Mouse (Mus musculus) embryonic facial prominence, embryonic 11.5 days (tissue): ENCODE data around the gene M1ap. TPM values are rescaled to one million over a fixed set of nuclear protein-coding genes. Genes with fewer than 3 reads are reported as not detected.
A peak's percentile ranks its signal among the peaks of the same experiment; 100 is the strongest.

Source experiments
- ATAC-seq: fragments of 200-750 bp; cut with Nextera tagmentation; replicated peaks from 2 replicates; pipeline ENCODE4 v1.8.0; 2017; ENCODE audit warnings: low read depth; ENCODE audit not compliant: insufficient number of reproducible peaks, low FRiP score, low TSS enrichment
- DNase-seq: peaks from one replicate; pipeline ENCODE4 v3.0.0-alpha.2; 2015; ENCODE audit warnings: low spot score
- H3K27ac ChIP-seq: fragments of 300-500 bp; sonication (generic); replicated peaks from 2 replicates; pipeline ENCODE4 v1.5.1; 2014; ENCODE audit warnings: mild to moderate bottlenecking, low read depth, low read length, control low read depth
- H3K27me3 ChIP-seq: fragments of 300-500 bp; sonication (generic); 2 replicates; pipeline ENCODE4 v1.6.1; 2014; ENCODE audit warnings: mild to moderate bottlenecking, low read length, moderate library complexity, mixed read lengths; ENCODE audit not compliant: control insufficient read depth, insufficient read depth
- H3K36me3 ChIP-seq: fragments of 300-500 bp; sonication (generic); replicated peaks from 2 replicates; pipeline ENCODE4 v1.6.1; 2014; ENCODE audit warnings: low read depth, mild to moderate bottlenecking, low read length, moderate library complexity, mixed read lengths; ENCODE audit not compliant: control insufficient read depth, insufficient read depth
- H3K4me1 ChIP-seq: fragments of 300-500 bp; sonication (generic); 2 replicates; pipeline ENCODE4 v1.6.1; 2014; ENCODE audit warnings: low read length, mixed read lengths; ENCODE audit not compliant: control insufficient read depth, insufficient read depth
- H3K4me2 ChIP-seq: fragments of 300-500 bp; sonication (generic); 2 replicates; pipeline ENCODE4 v1.6.1; 2014; ENCODE audit warnings: low read depth, mild to moderate bottlenecking, control low read depth, low read length, moderate library complexity
- H3K4me3 ChIP-seq: fragments of 300-500 bp; sonication (generic); 2 replicates; pipeline ENCODE4 v1.5.1; 2014; ENCODE audit warnings: low read depth, low read length, control low read depth
- H3K9ac ChIP-seq: fragments of 300-500 bp; sonication (generic); replicated peaks from 2 replicates; pipeline ENCODE4 v1.6.1; 2014; ENCODE audit warnings: mild to moderate bottlenecking, control low read depth, low read length
- H3K9me3 ChIP-seq: fragments of 300-500 bp; sonication (generic); replicated peaks from 2 replicates; pipeline ENCODE4 v1.6.1; 2016; ENCODE audit warnings: mild to moderate bottlenecking, low read length, inconsistent platforms, mixed read lengths; ENCODE audit not compliant: control insufficient read depth
- WGBS: fragments of 180-500 bp; shearing (Covaris S2); extraction: QIAGEN DNeasy Blood & Tissue Kit; methylation state at CpG from one replicate; pipeline ENCODE4 v1.1.7; 2014; 5-methylcytosine and 5-hydroxymethylcytosine counted together
- polyA plus RNA-seq: library from polyadenylated mRNA; unstranded; fragments of >200 nt; fragmentation: Nextera tagmentation; extraction: Ambion mirVana; gene quantifications from 2 replicates; pipeline ENCODE4 v1.2.1, GENCODE M21; 2014

Gene M1ap
- polyA plus RNA-seq, 1 experiment from 2014 or later = 0.21 TPM

DNA sequence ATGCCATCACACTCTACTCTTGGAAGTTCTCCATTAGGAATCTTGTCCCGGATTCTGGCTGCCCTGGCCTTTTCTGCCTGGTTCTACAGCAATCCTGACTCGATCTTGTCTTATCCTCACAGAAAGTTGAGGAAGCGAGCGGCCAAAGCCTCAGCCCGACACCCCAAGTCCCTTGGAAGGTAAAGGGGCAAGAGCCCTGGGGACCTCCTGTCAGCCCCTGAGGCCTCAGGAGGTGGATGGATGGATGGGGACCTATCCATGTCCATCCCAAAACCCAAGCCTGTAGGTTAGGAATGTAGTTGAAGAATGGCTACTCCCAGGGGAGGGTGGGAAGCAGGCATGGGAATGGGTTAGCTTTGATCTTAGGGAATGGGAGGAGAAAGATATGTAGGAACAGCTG, 97.3 kb downstream of the M1ap start:
- H3K4me3 ChIP-seq = no peak overlapping the region
- no peak overlapping the region for H3K9ac ChIP-seq
- no peaks in the 10 kb centered on the region for H3K36me3 ChIP-seq
- no peak for DNase-seq
- H3K27ac ChIP-seq = no peak overlapping the region
- WGBS = 92% methylated on average over 5 of the region's 5 CpGs
- no peak for ATAC-seq
- H3K9me3 ChIP-seq = no peaks in the 10 kb centered on the region
- H3K4me1 ChIP-seq = no peaks in the 10 kb centered on the region
- no peak overlapping the region for H3K4me2 ChIP-seq
- H3K27me3 ChIP-seq = no peaks in the 10 kb centered on the region

DNA sequence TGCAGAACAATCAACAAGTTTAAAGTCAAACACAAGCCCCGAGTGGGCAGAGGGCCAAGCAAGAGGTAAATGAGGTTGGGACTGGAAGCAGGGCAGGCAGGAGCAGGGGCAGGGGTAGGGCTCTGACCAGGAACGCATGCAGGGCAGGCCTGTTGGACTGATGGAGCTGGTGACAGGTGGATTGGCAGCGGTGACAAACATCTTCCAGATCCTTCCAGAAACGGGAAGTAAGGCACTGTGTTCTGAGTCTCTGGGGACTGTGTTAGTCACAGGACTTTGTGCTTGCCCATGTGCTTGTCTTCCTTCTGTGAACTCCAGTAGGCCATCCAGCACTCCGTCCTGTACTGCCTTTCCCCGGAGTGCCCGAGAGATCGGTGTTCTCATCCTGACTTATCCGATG, 98.0 kb downstream of the M1ap start:
- Histone ChIP-seq H3K4me3 (no peak overlapping the region), H3K27me3 (no peaks in the 10 kb centered on the region), H3K27ac (no peak overlapping the region), H3K36me3 (no peaks in the 10 kb centered on the region), H3K9me3 (no peaks in the 10 kb centered on the region), H3K4me1 (no peaks in the 10 kb centered on the region), H3K9ac (no peak overlapping the region), H3K4me2 (no peak overlapping the region)
- 67% methylated on average over 9 of the region's 9 CpGs for WGBS
- ATAC-seq (no peak), DNase-seq (no peak)

DNA sequence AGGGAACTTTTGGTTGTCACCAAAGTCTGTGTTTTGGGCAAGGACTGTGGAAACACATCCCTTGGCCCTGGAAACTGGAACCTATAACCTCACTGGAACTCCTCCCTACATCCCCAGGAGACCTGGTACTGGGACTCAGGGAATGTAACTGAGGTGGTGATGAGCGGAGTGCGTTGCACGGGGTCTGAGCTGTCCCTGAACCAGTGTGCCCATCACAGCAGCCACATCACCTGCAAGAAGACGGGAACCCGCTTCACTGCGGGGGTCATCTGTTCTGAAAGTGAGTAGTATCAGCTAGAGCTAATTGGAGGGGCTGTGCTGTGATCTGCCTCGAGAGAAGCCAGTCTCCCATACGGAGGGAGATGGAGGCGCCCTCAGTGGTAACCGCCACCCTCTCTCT, 102.7 kb downstream of the M1ap start:
- no peak for DNase-seq
- no peak overlapping the region for H3K9ac ChIP-seq
- H3K4me3 ChIP-seq = no peak overlapping the region
- no peaks in the 10 kb centered on the region for H3K27me3 ChIP-seq
- H3K27ac ChIP-seq = no peak overlapping the region
- 76% methylated on average over 10 of the region's 10 CpGs for WGBS
- H3K4me2 ChIP-seq = no peak overlapping the region
- peaks cover 5% of the 10 kb centered on the region for H3K36me3 ChIP-seq
- no peaks in the 10 kb centered on the region for H3K9me3 ChIP-seq
- ATAC-seq = no peak
- H3K4me1 ChIP-seq = no peaks in the 10 kb centered on the region

DNA sequence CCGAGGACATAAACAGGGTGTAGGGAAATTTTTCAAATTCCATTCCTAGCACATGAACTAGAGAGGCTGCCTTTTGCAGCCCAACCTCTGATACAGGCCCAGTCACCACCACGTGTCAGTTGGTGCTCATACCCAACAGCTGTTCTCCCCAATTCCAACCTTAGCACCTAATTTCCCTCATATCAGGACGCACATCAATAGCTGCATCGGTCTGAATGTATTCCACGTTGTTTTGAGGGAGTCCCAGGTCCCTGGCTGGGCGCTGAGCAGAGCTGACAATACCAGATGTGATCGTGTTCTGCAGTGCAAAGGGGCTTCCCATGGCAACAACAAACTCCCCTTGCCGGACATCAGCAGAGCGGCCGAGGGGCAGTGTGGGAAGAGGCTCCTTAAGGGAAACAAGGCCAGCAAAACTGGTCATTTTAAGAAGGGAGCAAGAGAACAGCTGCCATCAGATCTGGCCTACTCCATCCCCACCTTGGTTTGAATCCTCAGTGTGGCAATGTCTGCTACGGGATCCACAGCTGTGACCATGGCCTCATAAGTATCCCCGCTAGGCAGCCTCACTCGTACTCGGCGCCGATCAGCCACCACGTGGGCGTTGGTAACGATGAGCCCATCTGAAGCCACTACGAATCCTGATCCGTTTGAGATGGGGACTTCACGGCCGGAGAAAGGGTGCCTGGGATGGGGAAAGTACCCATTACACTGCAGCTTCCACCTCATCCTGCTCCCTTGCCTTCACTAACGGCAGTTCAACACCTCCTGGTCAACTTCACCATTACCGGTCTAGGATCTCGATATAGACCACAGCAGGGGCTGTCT, 106.6 kb downstream of the M1ap start:
- peak overlapping the region; percentile 86 for H3K4me3 ChIP-seq
- H3K4me2 ChIP-seq = peak overlapping the region; percentile 87
- no peaks in the 10 kb centered on the region for H3K9me3 ChIP-seq
- H3K36me3 ChIP-seq = peaks cover 10% of the 10 kb centered on the region
- DNase-seq (peak; percentile 47), ATAC-seq (peak; percentile 2; the same call in 1 of the 2 replicates)
- peak overlapping the region; percentile 83 for H3K9ac ChIP-seq
- WGBS = 2% methylated on average over 26 of the region's 26 CpGs
- no peaks in the 10 kb centered on the region for H3K27me3 ChIP-seq
- H3K4me1 ChIP-seq = no peaks in the 10 kb centered on the region; the same call in 1 of the 2 replicates
- H3K27ac ChIP-seq = peak overlapping the region; percentile 5

DNA sequence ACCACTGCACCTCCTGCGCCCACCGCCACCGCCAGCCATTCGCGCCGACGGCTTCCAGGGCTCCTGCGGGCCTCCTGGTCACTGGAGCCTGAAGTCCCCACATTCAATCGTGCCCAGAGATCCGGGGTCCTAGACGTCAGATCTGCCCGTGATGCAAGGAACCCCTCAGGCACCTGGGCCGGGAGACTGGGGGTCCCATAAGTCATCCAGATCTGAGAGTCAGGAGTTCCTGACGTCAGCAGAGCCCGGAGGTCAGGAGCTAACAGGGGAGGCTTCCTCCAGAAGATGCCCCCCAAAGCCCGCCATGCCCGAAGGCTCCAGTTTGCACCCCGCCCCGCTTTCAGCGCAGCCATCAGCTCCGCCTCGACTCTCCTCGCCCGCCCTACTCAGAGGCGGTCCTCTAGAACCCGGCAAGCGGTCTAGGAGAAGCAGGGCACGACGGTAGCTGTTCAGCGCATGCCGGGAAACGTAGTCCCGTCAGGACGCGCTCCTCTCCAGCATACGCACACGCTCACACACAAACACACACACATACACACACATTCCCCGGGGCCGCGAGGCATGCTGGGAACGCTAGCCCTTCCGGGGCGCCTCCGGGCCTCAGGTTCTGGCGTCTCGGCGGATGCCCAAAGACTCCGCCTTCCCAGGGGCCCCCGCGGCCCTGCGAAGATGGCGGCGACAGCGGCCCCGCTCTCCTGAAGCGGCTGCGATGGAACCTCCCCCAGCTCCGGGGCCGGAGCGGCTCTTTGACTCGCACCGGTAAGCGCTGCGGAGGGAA, 107.6 kb downstream of the M1ap start, which contains the start of gene Aup1:
Aup1 (plus strand) TSS at position 448 of the 778 bp plus-strand sequence.
- Histone ChIP-seq H3K27ac (peak within 1 kb of the TSS; percentile 74), H3K9me3 (no peaks in the 10 kb centered on the region), H3K9ac (peak within 1 kb of the TSS; percentile 83), H3K4me1 (no peaks in the 10 kb centered on the region; the same call in 1 of the 2 replicates), H3K36me3 (peaks cover 10% of the 10 kb centered on the region), H3K27me3 (no peaks in the 10 kb centered on the region), H3K4me3 (peak within 1 kb of the TSS; percentile 86), H3K4me2 (peak within 1 kb of the TSS; percentile 87)
- DNase-seq (peak; percentile 97), ATAC-seq (peak; percentile 94)
- 0% methylated on average over 62 of the region's 64 CpGs for WGBS

DNA sequence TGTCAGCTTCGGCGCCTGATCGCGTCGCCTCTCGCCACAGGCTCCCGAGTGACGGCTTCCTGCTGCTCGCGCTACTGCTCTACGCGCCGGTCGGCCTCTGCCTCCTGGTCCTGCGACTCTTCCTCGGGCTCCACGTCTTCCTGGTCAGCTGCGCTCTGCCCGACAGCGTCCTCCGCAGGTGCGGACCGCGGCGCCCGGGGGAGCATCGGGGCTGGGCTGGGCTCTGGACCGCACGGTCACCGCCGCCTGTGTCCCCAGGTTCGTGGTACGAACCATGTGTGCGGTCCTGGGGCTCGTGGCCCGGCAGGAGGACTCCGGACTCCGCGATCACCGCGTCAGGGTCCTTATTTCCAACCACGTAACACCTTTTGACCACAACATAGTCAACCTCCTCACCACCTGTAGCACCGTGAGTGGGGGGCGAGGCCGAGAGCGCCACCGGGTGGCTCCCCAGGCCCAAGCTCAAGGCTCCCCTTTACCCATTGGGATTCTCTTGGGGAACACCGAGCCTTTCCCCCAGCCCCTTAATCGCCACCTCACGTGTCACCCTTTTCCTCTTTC, 108.2 kb downstream of the M1ap start, which contains the start of gene Htra2:
Htra2 (minus strand) TSS at position 403 of the 561 bp plus-strand sequence.
- DNase-seq (peak; percentile 40), ATAC-seq (peak; percentile 35; the same call in 1 of the 2 replicates)
- WGBS = under 1% methylated on average over 50 of the region's 50 CpGs
- Histone ChIP-seq H3K27me3 (no peaks in the 10 kb centered on the region), H3K9ac (peak within 1 kb of the TSS; percentile 83), H3K4me2 (peak within 1 kb of the TSS; percentile 87), H3K4me1 (no peaks in the 10 kb centered on the region; the same call in 1 of the 2 replicates), H3K9me3 (no peaks in the 10 kb centered on the region), H3K36me3 (peaks cover 10% of the 10 kb centered on the region), H3K4me3 (peak within 1 kb of the TSS; percentile 86), H3K27ac (peak within 1 kb of the TSS; percentile 74)

DNA sequence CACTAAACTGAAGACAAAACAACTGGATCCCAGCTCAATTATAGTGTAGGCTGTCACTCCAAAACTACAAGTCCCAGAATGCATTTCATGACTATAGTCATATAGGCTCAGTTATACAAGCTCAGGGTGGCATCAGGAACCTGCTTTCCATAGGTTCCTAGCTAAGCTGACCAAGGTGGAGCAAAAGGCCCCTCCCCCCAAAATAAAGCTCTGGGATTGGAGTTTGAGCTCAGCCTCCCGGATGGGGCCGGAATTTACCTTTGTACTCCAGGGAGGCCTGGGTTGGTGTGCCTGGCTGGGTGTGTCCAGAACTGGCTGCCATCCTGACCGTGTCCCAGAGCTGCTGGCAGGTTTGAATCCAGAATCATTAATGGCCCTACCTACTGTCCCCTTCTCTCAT, 111.1 kb downstream of the M1ap start, which contains the start of gene Dqx1:
Dqx1 (plus strand) TSS at position 55 of the 400 bp plus-strand sequence.
- Histone ChIP-seq H3K27ac (no peak within 1 kb of the TSS), H3K9ac (no peak within 1 kb of the TSS), H3K4me2 (no peak within 1 kb of the TSS), H3K36me3 (peaks cover 5% of the 10 kb centered on the region; the same call in 1 of the 2 replicates), H3K9me3 (no peaks in the 10 kb centered on the region), H3K4me1 (no peaks in the 10 kb centered on the region; the same call in 1 of the 2 replicates), H3K4me3 (no peak within 1 kb of the TSS), H3K27me3 (peaks cover 8% of the 10 kb centered on the region; the same call in 1 of the 2 replicates)
- WGBS = 54% methylated on average over 3 of the region's 3 CpGs
- ATAC-seq = no peak
- peak; percentile 27 for DNase-seq
